In genomic region chr4:40872129-40872528, GRCm38 (mm10) we compare ENCODE assay signal across 22 mouse cellular contexts. TPM values are rescaled to one million over a fixed set of nuclear protein-coding genes. Genes with fewer than 3 reads are reported as not detected.
"Had no signal": no experiment of that assay in that cellular context is flagged by ENCODE, and none has a peak within 500 bp of the region (broad histone marks: within the 10 kb centered on the region; RNA-seq: fewer than 3 reads in every experiment).

No protein-coding gene starts in this region.

- ATAC-seq: midbrain, embryonic 13.5 days; midbrain, embryonic 15.5 days had no signal

- H3K27ac ChIP-seq: liver, embryonic 14.5 days; lung, embryonic 15.5 days; macrophage; midbrain, embryonic 13.5 days; midbrain, embryonic 15.5 days; neural tube, embryonic 12.5 days; stomach, postnatal 0 days had no signal

- H3K36me3 ChIP-seq: lung, embryonic 15.5 days; midbrain, embryonic 13.5 days; midbrain, embryonic 15.5 days; neural tube, embryonic 12.5 days; stomach, embryonic 15.5 days had no signal

- H3K4me2 ChIP-seq: lung, embryonic 15.5 days; midbrain, embryonic 11.5 days; midbrain, embryonic 13.5 days; midbrain, embryonic 15.5 days; neural tube, embryonic 12.5 days; stomach, embryonic 15.5 days had no signal

- H3K4me3 ChIP-seq: lung, embryonic 15.5 days; megakaryocyte, embryonic 14.5 days; midbrain, embryonic 13.5 days; midbrain, embryonic 15.5 days; neural tube, embryonic 12.5 days; stomach, embryonic 15.5 days had no signal

- H3K27me3 ChIP-seq: lung, embryonic 15.5 days; megakaryocyte, embryonic 14.5 days; midbrain, embryonic 13.5 days; midbrain, embryonic 15.5 days; neural tube, embryonic 12.5 days; stomach, embryonic 15.5 days had no signal

- H3K9me3 ChIP-seq: lung, embryonic 15.5 days; megakaryocyte, embryonic 14.5 days; midbrain, embryonic 13.5 days; midbrain, embryonic 15.5 days; neural tube, embryonic 12.5 days; stomach, embryonic 15.5 days had no signal

- H3K9ac ChIP-seq: liver, embryonic 14.5 days; lung, embryonic 15.5 days; midbrain, embryonic 13.5 days; midbrain, embryonic 15.5 days; neural tube, embryonic 12.5 days; stomach, embryonic 15.5 days had no signal

- DNase-seq: lung, postnatal 10 days; right cerebral cortex, postnatal 14 days; thymus, adult 2 months; thymus, postnatal 25 days; thymus, postnatal 4 days had no signal

RNA-seq across cellular contexts. Expression of gene Spink4, which starts 47.7 kb away (rescaled TPM):
- total RNA-seq: megakaryocyte progenitor cell, adult 5-6 weeks; midbrain, postnatal 0 days; monocyte, adult 5-6 weeks; neutrophil, adult 5-6 weeks had no signal
- polyA plus RNA-seq: macrophage; midbrain, embryonic 11.5 days; midbrain, embryonic 13.5 days; midbrain, embryonic 15.5 days; midbrain, postnatal 0 days; neural tube, embryonic 12.5 days; neural tube, embryonic 14.5 days; spleen, adult 2 months; urinary bladder, adult 2 months had no signal
